Mouse (Mus musculus): ENCODE measurements around the gene Rsad1.

Rsad1 gene

GRCm38 (mm10) chr11:94491749-94492099 is 57.3 kb downstream of the Rsad1 start:
- in situ Hi-C loops (cut with MseI, MboI): no loop called here

- in situ Hi-C loops (cut with MseI, MboI): no loop called here
Observed at GRCm38 (mm10) chr11:94491035-94491748, 57.9 kb downstream of the Rsad1 start.
